Mouse (Mus musculus): ENCODE data around the gene Hip1r. TPM values are rescaled to one million over a fixed set of nuclear protein-coding genes. Genes with fewer than 3 reads are reported as not detected.

Gene Hip1r
- total RNA-seq, 2 experiments from 2014 or later: 48.8 to 51.3 TPM

GRCm38 (mm10) chr5:123970576-123970975 lies 2.9 kb upstream of the Hip1r start:
- no peak for DNase-seq (ENCODE audit: extremely low spot score in 1 of 2, low spot score in 1 of 2)

GRCm38 (mm10) chr5:123972453-123972852 lies 975 bp upstream of the Hip1r start:
- DNase-seq (ENCODE audit: extremely low spot score in 1 of 2, low spot score in 1 of 2): no peak

- no peak for DNase-seq (ENCODE audit: extremely low spot score in 1 of 2, low spot score in 1 of 2)
These were observed 704 bp downstream of the Hip1r start for GRCm38 (mm10) chr5:123974179-123974485.

- no peak for DNase-seq (ENCODE audit: extremely low spot score in 1 of 2, low spot score in 1 of 2)
These were observed 1.2 kb downstream of the Hip1r start for GRCm38 (mm10) chr5:123974616-123975111.

GRCm38 (mm10) chr5:123975668-123976180 lies 2.3 kb downstream of the Hip1r start:
- no peak for DNase-seq (ENCODE audit: extremely low spot score in 1 of 2, low spot score in 1 of 2)

- no peak for DNase-seq (ENCODE audit: extremely low spot score in 1 of 2, low spot score in 1 of 2)
These were observed 3.8 kb downstream of the Hip1r start for GRCm38 (mm10) chr5:123977231-123977630.

GRCm38 (mm10) chr5:123978131-123978530 lies 4.7 kb downstream of the Hip1r start:
- DNase-seq (ENCODE audit: extremely low spot score in 1 of 2, low spot score in 1 of 2): no peak

GRCm38 (mm10) chr5:123979221-123979979 lies 6.0 kb downstream of the Hip1r start:
- DNase-seq (ENCODE audit: extremely low spot score in 1 of 2, low spot score in 1 of 2): no peak

- DNase-seq (ENCODE audit: extremely low spot score in 1 of 2, low spot score in 1 of 2): no peak
These were observed 6.5 kb downstream of the Hip1r start for GRCm38 (mm10) chr5:123979980-123980369.

- DNase-seq (ENCODE audit: extremely low spot score in 1 of 2, low spot score in 1 of 2): no peak
These were observed 7.3 kb downstream of the Hip1r start for GRCm38 (mm10) chr5:123980521-123981249.

- DNase-seq (ENCODE audit: extremely low spot score in 1 of 2, low spot score in 1 of 2): no peak
These were observed 7.8 kb downstream of the Hip1r start for GRCm38 (mm10) chr5:123981250-123981554.

GRCm38 (mm10) chr5:123982838-123983237 lies 9.4 kb downstream of the Hip1r start:
- no peak for DNase-seq (ENCODE audit: extremely low spot score in 1 of 2, low spot score in 1 of 2)

- DNase-seq (ENCODE audit: extremely low spot score in 1 of 2, low spot score in 1 of 2): no peak
These were observed 12.0 kb downstream of the Hip1r start for GRCm38 (mm10) chr5:123985434-123985833.

GRCm38 (mm10) chr5:123986925-123987324 lies 13.5 kb downstream of the Hip1r start:
- no peak for DNase-seq (ENCODE audit: extremely low spot score in 1 of 2, low spot score in 1 of 2)

- no peak for DNase-seq (ENCODE audit: extremely low spot score in 1 of 2, low spot score in 1 of 2)
These were observed 14.1 kb downstream of the Hip1r start for GRCm38 (mm10) chr5:123987511-123987910.

GRCm38 (mm10) chr5:123989941-123990885 lies 16.8 kb downstream of the Hip1r start:
- DNase-seq (ENCODE audit: extremely low spot score in 1 of 2, low spot score in 1 of 2): no peak

- no peak for DNase-seq (ENCODE audit: extremely low spot score in 1 of 2, low spot score in 1 of 2)
These were observed 17.9 kb downstream of the Hip1r start for GRCm38 (mm10) chr5:123991321-123991720.

GRCm38 (mm10) chr5:123992193-123992637 lies 18.8 kb downstream of the Hip1r start:
- DNase-seq (ENCODE audit: extremely low spot score in 1 of 2, low spot score in 1 of 2): no peak

GRCm38 (mm10) chr5:123992794-123993193 lies 19.4 kb downstream of the Hip1r start:
- peak; percentile 75 to 94 for DNase-seq (ENCODE audit: extremely low spot score in 1 of 2, low spot score in 1 of 2)

- DNase-seq (ENCODE audit: extremely low spot score in 1 of 2, low spot score in 1 of 2): peak in 1 of 2 experiments; percentile 73
These were observed 20.0 kb downstream of the Hip1r start for GRCm38 (mm10) chr5:123993263-123994036.

All from layer of hippocampus, postnatal 25 days (tissue).